Mouse (Mus musculus) heart, postnatal 25 days (tissue): ENCODE data around the gene Hrh2. TPM values are rescaled to one million over a fixed set of nuclear protein-coding genes. Genes with fewer than 3 reads are reported as not detected.

Source experiments
- DNase-seq: peaks from one replicate; pipeline ENCODE4 v3.0.0; 2022; ENCODE audit warnings: low spot score
- intact Hi-C: fragments of 180-260 bp; cut with DNase I; formaldehyde crosslinking; loops from one replicate; pipeline ENCODE4 v1.15.1; 2025
- total RNA-seq, 2 experiments: library from RNA; stranded (reverse); gene quantifications; 2 replicates each; pipeline ENCODE4 v1.2.3; 2021

The Hrh2 gene
- total RNA-seq, 2 experiments from 2014 or later, result 0.10 to 0.28 TPM

DNA sequence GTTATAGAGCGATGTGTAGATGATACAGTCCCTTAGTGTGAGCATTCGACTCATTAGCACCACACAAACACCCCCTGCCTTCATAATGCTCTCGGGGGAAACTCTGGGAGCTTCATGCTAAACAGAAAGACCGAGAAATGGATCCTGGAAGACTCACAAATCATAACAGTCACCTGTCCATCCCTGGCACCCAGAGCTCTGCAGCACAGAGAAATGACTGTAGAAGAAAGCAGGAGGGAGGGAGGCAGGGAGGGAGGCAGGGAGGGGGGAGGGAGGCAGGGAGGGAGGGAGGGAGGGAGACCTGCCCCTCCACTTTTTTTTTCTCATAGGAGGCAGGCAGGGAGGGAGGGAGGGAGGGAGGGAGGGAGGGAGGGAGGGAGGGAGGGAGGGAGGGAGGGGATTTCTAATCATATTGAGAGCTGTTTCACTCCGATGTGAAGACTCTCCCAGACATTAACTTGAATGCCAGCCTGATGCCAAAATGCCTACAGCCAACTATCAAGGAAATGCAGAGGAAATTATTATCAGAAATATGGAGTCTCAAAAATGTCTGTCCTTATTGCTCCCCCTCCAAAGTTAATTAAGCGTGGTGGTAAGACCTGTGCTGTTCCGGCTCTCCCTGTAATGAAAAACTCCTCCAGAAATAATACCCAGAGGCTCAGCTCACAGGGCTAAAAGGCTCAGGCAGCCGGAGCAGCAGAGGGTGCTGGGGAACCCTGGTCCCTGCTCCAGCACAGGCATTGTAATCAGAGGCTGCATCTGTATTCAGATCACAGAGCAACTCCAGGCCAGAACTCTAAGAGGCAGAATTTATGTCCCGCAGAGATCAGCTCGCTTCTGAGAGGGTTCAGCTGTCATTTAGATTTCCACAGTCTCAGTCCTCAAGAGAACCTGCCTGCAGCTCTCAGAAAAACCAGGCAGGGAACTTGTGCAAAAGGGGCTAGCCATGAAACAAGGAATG is 19.9 kb downstream of the Hrh2 start:
- DNase-seq, result no peak
- intact Hi-C loops, result no loop called here

DNA sequence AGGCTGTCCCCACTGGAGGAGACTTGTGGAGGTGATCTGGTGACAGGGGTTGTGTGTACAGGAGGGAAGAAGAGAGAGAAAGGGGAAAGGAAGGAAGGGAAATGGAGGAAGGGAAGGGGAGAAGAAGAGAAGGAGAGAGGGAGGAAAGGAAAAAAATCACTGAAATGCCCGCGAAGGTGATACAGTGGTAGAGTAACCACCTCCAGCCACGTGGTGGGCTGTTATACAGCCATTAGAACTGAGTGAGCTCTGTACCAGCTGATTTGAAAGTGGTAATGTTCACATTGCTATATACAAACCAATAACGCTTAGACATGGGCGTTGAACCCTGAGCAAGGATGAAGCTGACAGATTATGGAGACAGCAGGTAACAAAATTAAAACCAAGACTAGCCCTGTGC is 20.6 kb downstream of the Hrh2 start:
- intact Hi-C loops, result no loop called here
- no peak for DNase-seq

DNA sequence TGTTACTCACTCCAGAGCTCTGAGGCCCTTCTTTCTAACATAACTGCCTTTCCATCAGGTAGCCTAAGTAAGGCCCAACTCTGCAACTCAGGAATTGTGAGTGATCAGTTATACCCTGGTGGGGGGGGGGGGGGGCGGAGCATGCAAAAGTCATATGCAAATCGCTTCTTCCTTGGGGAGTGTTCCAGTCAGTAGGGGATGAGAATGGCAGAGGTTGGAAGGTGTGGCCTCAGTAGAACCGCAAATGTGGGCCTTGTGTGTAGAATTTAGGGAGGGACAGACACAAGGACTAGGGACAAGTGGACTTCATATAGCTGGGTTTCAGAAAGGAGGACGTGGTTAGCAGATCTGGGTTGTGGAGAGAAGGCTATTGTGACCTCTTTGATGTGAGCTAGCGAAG is 23.3 kb downstream of the Hrh2 start:
- intact Hi-C loops, result no loop called here
- no peak for DNase-seq

DNA sequence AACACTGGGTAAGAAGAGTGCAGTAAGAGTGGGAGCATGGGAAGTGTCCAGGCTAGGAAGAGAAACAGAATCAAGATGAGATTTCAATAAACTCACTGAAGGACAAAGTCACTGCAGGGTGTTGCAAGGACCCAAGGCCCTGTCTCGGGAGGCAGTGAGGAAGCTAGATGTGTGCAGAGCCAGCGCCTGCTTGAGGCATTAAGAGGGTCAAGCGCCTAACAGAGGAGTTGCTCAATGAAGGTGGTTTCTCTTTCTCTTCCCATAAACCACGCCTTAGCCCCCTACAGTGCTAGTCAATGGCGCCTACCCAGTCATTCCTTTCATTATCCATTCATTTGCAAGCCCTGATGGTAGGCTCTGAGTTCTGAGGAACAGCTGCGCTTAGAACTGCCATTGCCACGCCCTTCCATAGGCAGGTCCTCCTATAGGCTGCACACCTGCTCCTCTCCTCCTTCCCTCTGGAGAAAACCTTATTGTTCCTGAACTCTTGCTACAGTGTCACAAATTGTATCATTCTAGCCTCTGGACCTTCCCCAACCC is 23.9 kb downstream of the Hrh2 start:
- no peak for DNase-seq
- intact Hi-C loops, result no loop called here

DNA sequence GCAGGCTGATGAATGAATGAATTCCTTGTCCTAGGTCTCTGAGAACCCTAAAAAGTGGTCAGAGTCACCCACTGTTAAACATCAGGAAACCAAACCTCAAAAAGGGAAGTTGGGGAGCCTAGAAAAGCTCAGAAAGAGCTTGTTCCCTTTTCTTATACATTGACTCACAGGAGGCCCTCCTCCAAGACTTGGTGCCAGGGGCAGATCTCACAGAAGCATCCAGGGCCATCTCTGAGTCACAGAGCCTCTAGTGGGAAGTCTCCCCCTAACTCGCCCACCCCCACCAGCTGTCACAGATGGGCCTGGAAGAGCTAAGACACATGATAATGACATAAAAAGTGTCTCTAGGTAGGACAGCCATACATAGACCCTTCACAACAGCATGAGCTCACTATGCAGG is 26.4 kb downstream of the Hrh2 start:
- intact Hi-C loops, result no loop called here
- DNase-seq, result no peak

DNA sequence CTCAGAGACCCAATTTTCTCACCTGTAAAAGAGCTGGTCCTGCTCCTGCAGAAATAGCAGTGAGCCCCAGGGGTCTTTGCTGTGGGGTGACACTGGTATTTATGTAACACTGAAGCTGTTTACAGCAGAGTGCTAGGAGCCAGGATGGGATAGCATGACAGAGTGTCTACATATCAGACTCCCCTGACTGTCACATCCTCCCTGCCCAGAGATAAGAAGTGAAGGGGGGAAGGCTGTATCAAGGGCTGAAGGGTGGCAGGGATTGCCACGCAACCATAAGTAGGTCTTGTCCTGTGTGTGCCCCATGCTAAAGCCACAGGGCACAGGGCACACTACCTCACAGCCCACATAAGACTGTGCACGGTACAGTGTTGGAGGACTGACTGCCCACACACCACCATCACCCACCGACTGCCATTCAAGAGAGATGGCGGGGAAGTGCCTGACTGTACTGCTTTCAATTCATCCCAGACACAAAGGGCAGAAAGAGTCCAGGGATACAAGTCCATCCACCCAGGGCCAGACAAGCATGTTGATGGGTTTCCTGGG is 29.8 kb downstream of the Hrh2 start:
- DNase-seq, result no peak
- intact Hi-C loops, result loop anchor here (10.0 kb wide), 2 partner anchors 47 to 447 kb away; no protein-coding TSS in a partner anchor

DNA sequence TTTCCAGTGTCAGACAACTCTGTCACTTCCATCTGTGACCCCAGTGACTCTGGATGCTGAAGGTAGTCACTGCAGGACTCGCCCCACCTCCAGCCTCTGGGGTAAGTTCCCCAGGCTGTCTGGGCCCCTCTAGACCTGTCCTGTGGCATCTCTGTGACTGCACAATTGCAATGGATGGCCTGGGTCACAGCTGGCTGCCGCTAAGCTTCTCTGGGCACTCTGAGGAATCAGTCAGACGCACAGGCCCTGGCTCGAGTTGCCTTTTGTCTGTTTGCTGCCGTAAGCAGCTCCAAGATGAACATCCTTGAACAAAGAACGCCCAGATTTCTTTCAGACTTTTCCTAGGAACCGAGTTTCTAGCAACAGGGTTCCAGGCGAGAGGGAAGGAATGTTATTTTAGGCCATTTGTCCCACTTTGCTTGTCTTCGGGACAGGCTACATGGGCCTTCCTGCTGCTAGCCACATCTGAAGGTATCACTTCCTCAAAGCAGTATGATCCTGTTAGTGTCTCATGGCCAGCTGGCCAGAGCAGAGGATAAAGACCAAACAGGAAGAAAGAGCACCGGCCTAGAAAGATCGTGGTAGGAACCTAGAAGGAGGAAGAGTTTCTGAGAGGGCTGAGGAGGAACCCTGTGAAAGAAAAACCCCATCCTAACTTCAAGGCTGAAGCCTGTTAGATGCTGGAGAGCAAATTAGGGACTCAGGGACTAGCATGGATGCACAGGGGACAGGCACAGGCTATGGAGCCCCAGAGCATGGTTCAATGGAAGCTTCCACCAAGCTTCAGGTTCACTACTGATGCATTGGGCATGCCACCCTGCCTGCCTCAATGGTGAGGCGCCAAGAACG is 31.2 kb downstream of the Hrh2 start:
- DNase-seq, result no peak
- intact Hi-C loops, result loop anchor here (10.0 kb wide), 2 partner anchors 48 to 448 kb away; no protein-coding TSS in a partner anchor

DNA sequence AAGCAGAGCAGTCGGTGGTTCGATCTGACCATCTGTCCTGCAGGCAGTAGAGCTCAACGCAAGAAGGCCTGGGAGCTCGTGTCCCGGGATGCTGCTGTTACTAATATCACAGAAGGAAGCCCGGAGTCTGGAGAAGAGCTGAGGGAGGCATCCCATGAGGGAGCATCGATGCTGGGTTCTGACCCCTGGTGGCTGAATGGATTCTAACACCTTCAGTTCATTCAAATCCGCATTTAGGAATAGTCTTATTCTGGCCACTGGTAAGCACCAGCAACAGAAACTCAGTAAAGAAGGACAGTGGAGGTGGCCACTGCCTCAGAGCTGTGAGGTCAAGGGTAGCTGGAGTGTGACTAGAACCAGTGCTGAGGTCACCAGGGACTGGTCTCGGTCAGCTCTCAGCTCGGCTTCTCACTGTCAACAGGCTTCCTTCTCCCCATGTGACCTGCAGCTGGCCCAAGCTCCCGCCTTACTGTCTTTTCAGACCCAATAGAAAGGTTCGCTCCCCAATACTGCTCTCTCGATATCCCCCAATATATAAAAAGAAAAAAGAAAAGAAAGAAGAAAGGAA is 36.1 kb downstream of the Hrh2 start:
- DNase-seq, result peak; percentile 26
- intact Hi-C loops, result loop anchor here (1.0 to 10.0 kb wide), 3 partner anchors 53 to 453 kb away; no protein-coding TSS in a partner anchor

DNA sequence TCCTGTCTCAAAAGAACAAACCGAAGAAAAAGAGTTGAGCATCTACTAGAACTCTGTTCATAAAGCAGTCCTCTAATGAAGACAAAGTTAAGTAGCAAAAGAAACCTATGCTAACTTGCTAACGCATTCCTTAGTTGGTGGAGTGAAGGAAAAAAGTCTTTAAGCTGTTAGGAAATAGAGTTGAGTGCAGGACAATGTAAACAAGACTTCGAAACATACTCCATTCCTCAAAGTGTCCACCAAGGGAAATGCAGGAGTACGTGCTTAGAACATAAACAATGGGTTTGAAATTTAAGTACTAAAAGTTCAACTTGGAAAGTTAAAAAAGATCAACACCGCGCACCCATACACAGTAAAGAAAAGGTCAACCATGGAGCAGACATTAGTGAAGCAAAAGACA is 38.2 kb downstream of the Hrh2 start:
- no peak for DNase-seq
- intact Hi-C loops, result no loop called here

DNA sequence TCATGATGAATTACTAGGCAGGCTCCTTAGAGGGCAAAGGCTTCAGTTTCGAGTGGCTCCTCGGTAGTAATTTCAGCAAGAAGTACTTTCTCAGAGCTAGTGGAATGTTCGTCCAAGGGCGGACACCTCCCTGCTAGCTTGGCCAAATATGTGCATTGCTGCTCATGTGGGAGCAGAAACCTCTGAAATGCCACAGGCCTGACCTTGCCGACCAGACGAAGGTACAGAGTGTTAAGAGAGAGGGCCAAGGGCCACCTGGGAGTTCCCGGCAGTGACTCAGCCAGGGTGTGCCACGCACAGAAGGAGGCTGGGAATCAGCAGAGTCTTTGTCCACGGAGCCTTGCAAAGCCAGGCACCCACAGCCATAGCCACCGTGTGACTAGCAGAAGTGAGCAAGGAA is 39.9 kb downstream of the Hrh2 start:
- intact Hi-C loops, result no loop called here
- no peak for DNase-seq

DNA sequence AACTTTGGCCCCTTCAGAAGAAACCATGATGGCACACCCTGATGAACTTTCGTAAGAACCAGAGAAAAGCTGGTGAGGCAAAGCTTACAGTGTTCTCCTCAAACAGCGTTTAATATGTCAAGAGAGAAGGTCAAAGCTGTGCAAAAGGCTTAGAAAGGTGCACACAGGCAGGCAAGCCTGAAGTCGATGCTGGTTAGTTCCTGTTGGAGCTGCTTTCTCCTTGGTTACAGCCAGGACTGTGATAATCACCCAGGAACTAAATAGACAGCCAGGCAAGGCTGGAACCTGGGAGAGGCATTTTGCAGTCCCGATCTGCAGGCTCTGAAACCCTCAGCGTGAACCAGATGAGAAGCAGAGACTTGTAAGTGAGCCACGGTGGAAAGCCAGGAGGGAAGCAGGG is 45.6 kb downstream of the Hrh2 start:
- intact Hi-C loops, result no loop called here

DNA sequence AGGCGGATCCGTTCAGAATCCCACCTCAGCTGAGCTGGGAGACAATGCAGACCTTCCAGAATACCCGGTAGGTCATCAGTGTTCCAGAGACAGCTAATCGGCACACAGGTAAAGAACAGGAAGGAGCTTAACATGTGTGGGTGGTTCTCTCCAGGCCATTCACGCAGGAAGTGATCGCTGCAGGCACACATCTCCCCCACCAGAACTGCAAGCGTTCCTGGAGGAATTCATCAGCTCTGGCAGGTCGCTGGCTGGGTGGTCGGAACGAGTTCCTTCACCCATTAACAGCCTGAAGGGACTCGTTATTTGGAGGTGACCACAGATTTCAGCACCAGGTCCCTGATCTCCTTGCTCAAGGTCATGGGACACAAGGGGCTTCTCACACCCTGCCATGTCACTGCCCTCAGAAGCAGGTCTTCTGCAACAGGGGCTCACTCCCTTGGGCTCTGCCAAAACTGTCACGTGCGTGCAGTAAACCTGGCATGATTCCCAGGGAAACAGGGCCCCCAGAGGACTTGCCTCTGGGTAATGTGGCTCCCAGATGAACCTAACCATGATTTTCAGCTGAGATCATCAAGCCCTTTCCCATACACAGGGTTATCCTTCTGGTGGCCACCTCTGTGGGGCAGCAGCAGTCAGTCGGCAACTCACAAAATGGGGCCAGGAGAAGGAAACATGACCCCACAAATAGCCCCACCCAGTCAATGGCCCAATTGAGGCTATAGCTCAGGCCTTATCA is 46.8 kb downstream of the Hrh2 start:
- DNase-seq, result no peak
- intact Hi-C loops, result no loop called here

More for the DNA sequence above, 45.6 kb downstream of the Hrh2 start:
- no peak for DNase-seq

DNA sequence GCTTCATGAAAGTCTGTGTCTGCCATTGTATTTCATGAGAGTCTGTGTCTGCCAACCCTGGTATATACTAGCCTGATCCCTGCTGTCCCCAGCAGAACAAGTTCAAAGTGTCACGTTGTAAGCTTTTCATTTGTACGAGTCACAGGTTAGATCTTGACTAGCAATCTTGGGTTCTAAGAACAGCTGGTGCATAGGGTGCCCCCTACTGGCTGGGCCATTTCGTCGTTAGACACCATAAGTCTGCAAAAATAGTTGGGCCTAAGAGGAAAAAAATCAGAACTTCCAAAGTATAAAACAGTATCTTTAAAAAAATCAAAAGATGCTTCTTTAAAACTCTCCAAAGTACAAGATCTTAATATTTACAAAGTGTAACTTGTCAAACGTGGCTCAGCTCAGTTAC is 50.5 kb downstream of the Hrh2 start:
- DNase-seq, result no peak
- intact Hi-C loops, result loop anchor here (2.0 kb wide), 1 partner anchor 128 kb away; no protein-coding TSS in a partner anchor

DNA sequence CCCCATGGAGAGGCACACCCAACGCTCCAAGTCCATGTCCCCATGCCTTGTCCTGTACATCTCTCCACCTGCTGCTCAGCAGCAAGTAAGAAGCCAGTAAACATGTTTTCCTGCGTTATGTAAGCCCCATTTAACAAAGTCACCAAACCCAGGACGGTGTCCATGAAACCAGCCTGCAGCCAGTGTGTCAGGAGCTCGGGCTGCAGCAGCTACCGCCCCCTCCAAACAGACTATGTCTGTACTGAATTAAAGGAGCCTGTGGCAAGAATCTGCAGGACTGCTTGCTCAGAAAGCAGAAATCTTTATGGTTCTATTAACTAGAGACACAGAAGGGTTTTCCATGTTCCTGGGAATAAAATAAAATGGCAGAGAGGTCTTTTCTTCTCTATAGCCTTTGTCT is 53.3 kb downstream of the Hrh2 start:
- intact Hi-C loops, result no loop called here
- no peak for DNase-seq

DNA sequence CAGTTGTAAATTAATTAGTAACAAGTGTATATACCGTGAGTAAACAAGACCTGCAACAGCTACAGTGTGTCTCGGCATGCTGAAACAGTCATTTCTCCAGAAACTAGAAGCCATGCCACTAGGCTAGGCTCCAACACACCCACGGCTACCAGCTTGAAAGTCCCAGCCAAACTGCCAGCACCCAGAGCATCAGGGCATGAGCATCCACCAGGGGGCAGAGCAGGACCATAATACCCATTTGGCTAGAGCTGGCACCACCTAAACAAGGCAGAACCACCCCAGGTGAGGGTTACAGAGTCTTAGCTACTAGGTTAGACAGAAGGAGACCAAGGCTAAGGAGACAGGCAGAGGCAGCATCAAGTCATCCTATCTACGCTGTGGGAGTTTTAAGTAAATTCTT is 55.6 kb downstream of the Hrh2 start:
- intact Hi-C loops, result loop anchor here (1.0 to 2.0 kb wide), 3 partner anchors 73 to 200 kb away; no protein-coding TSS in a partner anchor
- DNase-seq, result peak; percentile 25

DNA sequence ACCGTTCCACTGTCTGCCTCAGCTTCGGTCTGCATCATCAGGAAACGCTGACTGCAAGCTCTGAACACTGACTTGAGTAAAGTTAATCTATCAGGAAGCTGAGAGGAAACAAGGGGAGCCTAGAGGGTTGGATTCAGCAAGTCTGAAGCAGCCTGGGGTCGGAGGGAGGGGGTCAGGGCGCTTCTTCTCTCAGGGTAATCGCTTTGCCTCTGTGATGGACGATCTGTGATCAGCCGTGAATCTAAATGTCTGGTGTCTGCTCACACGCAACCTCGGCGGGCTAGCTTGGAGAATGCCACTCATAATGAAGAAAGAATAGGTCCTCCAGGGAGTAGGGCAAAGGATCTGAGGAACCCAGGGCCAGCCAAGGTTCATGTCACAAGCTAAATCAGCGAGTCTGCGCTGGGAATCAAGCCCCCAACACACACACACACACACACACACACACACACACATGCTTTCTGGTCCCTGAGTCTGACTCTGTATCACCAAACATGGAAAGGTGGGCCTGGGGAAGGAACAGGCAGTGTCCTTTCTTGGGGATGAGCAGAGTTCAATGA is 56.6 kb downstream of the Hrh2 start:
- intact Hi-C loops, result no loop called here

DNA sequence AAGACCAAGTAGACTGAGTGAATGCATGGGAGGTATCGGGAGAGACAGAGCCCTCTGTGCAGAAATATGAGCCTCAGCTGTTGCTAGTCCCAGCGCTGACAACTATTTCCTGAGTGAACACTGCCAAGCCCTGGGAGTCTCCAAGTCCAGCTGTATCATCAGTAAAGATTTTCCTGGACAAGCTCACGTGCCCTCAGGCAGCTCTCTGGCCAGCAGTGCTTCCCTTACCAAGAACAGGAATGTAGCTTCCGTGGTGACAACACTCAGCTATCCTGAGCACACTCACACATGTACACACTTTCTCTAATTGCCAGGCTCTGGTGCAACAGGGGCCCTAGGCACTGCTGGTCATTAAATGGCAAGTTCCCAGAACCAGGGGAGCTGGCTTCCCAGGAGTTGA is 57.1 kb downstream of the Hrh2 start:
- peak; percentile 28 for DNase-seq
- intact Hi-C loops, result no loop called here

More for the DNA sequence above, 56.6 kb downstream of the Hrh2 start:
- no peak for DNase-seq

DNA sequence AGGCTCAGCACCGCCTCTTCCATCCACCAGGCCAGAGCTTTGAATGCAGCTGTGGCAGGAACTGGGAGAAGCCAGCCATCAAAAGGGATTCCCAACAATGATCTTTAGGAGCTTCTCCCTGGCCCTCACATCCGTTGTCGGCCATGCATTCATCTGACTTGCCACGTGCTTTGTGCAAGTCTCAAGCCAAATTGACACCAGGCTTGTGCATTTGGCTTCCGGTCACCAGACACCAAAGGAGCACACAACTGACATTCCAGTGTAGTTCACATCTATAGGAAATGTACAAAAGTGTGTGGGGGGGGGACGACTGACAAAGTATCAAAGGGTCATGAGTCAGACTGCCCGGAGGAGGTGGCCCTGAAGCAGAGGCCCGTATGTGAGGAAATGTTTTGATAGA is 58.4 kb downstream of the Hrh2 start:
- intact Hi-C loops, result no loop called here
- no peak for DNase-seq
